Mouse (Mus musculus): ENCODE results near the gene Erich4. TPM values are rescaled to one million over a fixed set of nuclear protein-coding genes. Genes with fewer than 3 reads are reported as not detected.

The Erich4 gene
- total and polyA plus RNA-seq, 3 experiments, result 0.47 TPM; not detected in 2

DNA sequence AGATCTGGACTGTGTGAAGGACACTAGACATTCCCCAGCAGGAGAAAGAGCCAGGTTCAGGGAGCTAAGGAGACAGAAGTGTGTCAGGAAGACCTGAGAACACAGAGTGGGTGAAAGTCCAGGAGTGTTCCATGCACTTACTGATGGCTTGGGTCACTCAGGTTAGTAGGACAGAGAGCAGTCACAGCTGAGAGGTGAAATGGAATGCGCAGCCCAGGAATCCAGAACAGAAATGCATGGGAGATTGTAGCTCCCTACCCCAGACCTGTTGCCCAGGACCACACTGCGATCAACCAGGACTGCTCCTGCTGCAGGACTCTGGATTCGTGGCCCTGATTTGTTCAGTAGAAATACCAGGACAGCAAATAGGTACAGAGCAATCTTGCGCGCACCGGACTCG lies 47.0 kb downstream of the Erich4 start:
- Histone ChIP-seq H3K9ac (ENCODE audit: low read depth, low read length) (no peak overlapping the region), H3K27ac (no peak overlapping the region), H3K4me3 (no peak overlapping the region), H3K79me2 (replicated peaks; ENCODE audit: control insufficient read depth, insufficient read depth, low read length) (no peaks in the 10 kb centered on the region), H3K4me1 (ENCODE audit: control insufficient read depth, insufficient read depth, low read length) (no peaks in the 10 kb centered on the region), H3K36me3 (ENCODE audit: control insufficient read depth, insufficient read depth, low read length) (no peaks in the 10 kb centered on the region), H3K27me3 (ENCODE audit: control insufficient read depth, insufficient read depth, low read length) (no peaks in the 10 kb centered on the region)
- intact Hi-C loops (cut with DNase I), result no loop called here
- 95% methylated on average over 7 of the region's 7 CpGs for WGBS
- DNase-seq, result no peak
- TF ChIP-seq EP300 (IDR thresholded peaks at IDR 0.05; ENCODE audit: insufficient read depth, low read depth, low read length) (no peak), CTCF (IDR thresholded peaks at IDR 0.05) (no peak), POLR2A (IDR thresholded peaks at IDR 0.05; ENCODE audit: insufficient read depth, low read depth, low read length) (no peak)

Other genes starting within 250 kb of the Erich4 start
- gene Cnfn, start 246.2 kb downstream of the Erich4 start, total RNA-seq (2021), result not detected
- gene Cnfn, start 246.2 kb downstream of the Erich4 start, polyA plus RNA-seq (2012; rRNA removed), result not detected in 2 replicates
- gene Lipe, start 217.2 kb downstream of the Erich4 start, total RNA-seq (2021), result 10 to 100 TPM; 42.7 to 44.1 TPM
- gene Lipe, start 217.2 kb downstream of the Erich4 start, polyA plus RNA-seq (2012; rRNA removed), result 63.0 and 97.8 TPM in 2 replicates
- not detected for gene Cxcl17, start 203.0 kb downstream of the Erich4 start, total RNA-seq (2021)
- gene Cxcl17, start 203.0 kb downstream of the Erich4 start, polyA plus RNA-seq (2012; rRNA removed), result 8.1 TPM in 1 of 2 replicates, not detected in the other
- gene Ceacam1, start 138.3 kb downstream of the Erich4 start, total RNA-seq (2021), result 10 to 100 TPM; 13.5 to 14.6 TPM
- 9.8 and 17.3 TPM in 2 replicates for gene Ceacam1, start 138.3 kb downstream of the Erich4 start, polyA plus RNA-seq (2012; rRNA removed)
- 1 to 10 TPM; 2.6 to 3.3 TPM for gene Ceacam2, start 76.0 kb downstream of the Erich4 start, total RNA-seq (2021)
- gene Ceacam2, start 76.0 kb downstream of the Erich4 start, polyA plus RNA-seq (2012; rRNA removed), result 0.06 and 0.10 TPM in 2 replicates
- 10 to 100 TPM; 52.2 to 61.8 TPM for gene Dmac2, start 3.5 kb upstream of the Erich4 start, total RNA-seq (2021)
- gene Dmac2, start 3.5 kb upstream of the Erich4 start, polyA plus RNA-seq (2012; rRNA removed), result 83.8 and 85.2 TPM in 2 replicates
- 1 to 10 TPM; 2.3 to 3.8 TPM for gene B3gnt8, start 10.8 kb upstream of the Erich4 start, total RNA-seq (2021)
- gene B3gnt8, start 10.8 kb upstream of the Erich4 start, polyA plus RNA-seq (2012; rRNA removed), result 4.7 and 6.4 TPM in 2 replicates
- gene Bckdha, start 43.1 kb upstream of the Erich4 start, total RNA-seq (2021), result 100 to 1,000 TPM; 225 to 312 TPM
- 490 and 545 TPM in 2 replicates for gene Bckdha, start 43.1 kb upstream of the Erich4 start, polyA plus RNA-seq (2012; rRNA removed)
- gene Exosc5, start 43.3 kb upstream of the Erich4 start, total RNA-seq (2021), result 10 to 100 TPM; 16.6 to 20.5 TPM
- gene Exosc5, start 43.3 kb upstream of the Erich4 start, polyA plus RNA-seq (2012; rRNA removed), result 21.0 and 23.5 TPM in 2 replicates
- not detected for gene Tmem91, start 59.3 kb upstream of the Erich4 start, total RNA-seq (2021)
- gene Tmem91, start 59.3 kb upstream of the Erich4 start, polyA plus RNA-seq (2012; rRNA removed), result 1.1 TPM in 1 of 2 replicates, not detected in the other
- gene B9d2, start 64.9 kb upstream of the Erich4 start, total RNA-seq (2021), result 10 to 100 TPM in 1 of 2 experiments, 1 to 10 TPM in 1; 7.9 to 10.2 TPM
- gene B9d2, start 64.9 kb upstream of the Erich4 start, polyA plus RNA-seq (2012; rRNA removed), result 31.5 and 32.2 TPM in 2 replicates
- 10 to 100 TPM; 21.5 to 22.5 TPM for gene Tgfb1, start 71.1 kb upstream of the Erich4 start, total RNA-seq (2021)
- 16.3 and 24.7 TPM in 2 replicates for gene Tgfb1, start 71.1 kb upstream of the Erich4 start, polyA plus RNA-seq (2012; rRNA removed)
- gene Ccdc97, start 103.2 kb upstream of the Erich4 start, total RNA-seq (2021), result 10 to 100 TPM; 51.8 to 59.3 TPM
- gene Ccdc97, start 103.2 kb upstream of the Erich4 start, polyA plus RNA-seq (2012; rRNA removed), result 62.9 and 72.6 TPM in 2 replicates
- 10 to 100 TPM; 71.0 to 76.2 TPM for gene Hnrnpul1, start 138.9 kb upstream of the Erich4 start, total RNA-seq (2021)
- gene Hnrnpul1, start 138.9 kb upstream of the Erich4 start, polyA plus RNA-seq (2012; rRNA removed), result 24.5 and 29.4 TPM in 2 replicates
- gene Axl, start 172.8 kb upstream of the Erich4 start, total RNA-seq (2021), result 10 to 100 TPM; 75.0 to 82.4 TPM
- 51.8 and 73.7 TPM in 2 replicates for gene Axl, start 172.8 kb upstream of the Erich4 start, polyA plus RNA-seq (2012; rRNA removed)
- gene Cyp2s1, start 201.0 kb upstream of the Erich4 start, total RNA-seq (2021), result 1 to 10 TPM; 5.7 to 5.9 TPM
- 5.4 and 10.1 TPM in 2 replicates for gene Cyp2s1, start 201.0 kb upstream of the Erich4 start, polyA plus RNA-seq (2012; rRNA removed)

Data from heart, adult 2 months (tissue).